Comparison of ENCODE assay signal across 32 mouse cellular contexts in the genomic region with DNA sequence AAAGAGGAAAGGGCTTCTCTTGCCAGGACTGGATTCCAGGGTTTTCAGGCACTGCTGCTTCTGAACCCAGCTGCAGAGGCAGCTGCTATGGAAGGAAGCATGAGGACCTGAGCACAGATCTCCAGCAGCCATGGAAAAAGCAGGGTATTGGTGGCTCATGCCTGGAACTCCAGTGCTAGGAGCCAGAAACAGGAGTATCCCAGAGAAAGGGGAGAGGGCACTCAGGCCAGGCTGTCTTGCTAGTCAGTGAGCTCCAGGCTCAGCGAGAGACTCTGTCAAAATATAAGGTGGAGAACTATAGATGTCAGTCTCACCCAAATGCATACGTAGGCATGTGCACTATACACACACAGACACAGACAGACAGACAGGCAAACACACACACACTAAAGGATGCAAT.
"Had no signal": no experiment of that assay in that cellular context is flagged by ENCODE, and none has a peak within 500 bp of the region (broad histone marks: within the 10 kb centered on the region; RNA-seq: fewer than 3 reads in every experiment).

No protein-coding gene starts in this region.

- H3K36me3 ChIP-seq: heart, embryonic 12.5 days; heart, embryonic 13.5 days; heart, embryonic 15.5 days; hindbrain, embryonic 10.5 days; hindbrain, embryonic 12.5 days; hindbrain, embryonic 13.5 days; hindbrain, embryonic 15.5 days; intestine, embryonic 15.5 days; kidney, embryonic 15.5 days had no signal

- H3K4me2 ChIP-seq: heart, embryonic 11.5 days; heart, embryonic 12.5 days; heart, embryonic 13.5 days; heart, embryonic 15.5 days; hindbrain, embryonic 12.5 days; hindbrain, embryonic 13.5 days; hindbrain, embryonic 14.5 days; hindbrain, embryonic 15.5 days; intestine, embryonic 15.5 days; kidney, embryonic 15.5 days had no signal

- H3K4me3 ChIP-seq: heart, adult 2 months; heart, embryonic 12.5 days; heart, embryonic 13.5 days; heart, embryonic 15.5 days; hindbrain, embryonic 10.5 days; hindbrain, embryonic 12.5 days; hindbrain, embryonic 13.5 days; hindbrain, embryonic 15.5 days; intestine, embryonic 15.5 days; kidney, embryonic 15.5 days; layer of hippocampus, adult 2 months had no signal

- H3K9me3 ChIP-seq: heart, embryonic 12.5 days; heart, embryonic 13.5 days; heart, embryonic 15.5 days; hindbrain, embryonic 10.5 days; hindbrain, embryonic 12.5 days; hindbrain, embryonic 13.5 days; hindbrain, embryonic 15.5 days; intestine, embryonic 15.5 days; kidney, embryonic 15.5 days had no signal

- H3K4me1 ChIP-seq: heart, embryonic 13.5 days; kidney, embryonic 15.5 days had no signal

- H3K27ac ChIP-seq: heart, adult 2 months; heart, embryonic 13.5 days; heart, embryonic 15.5 days; hindbrain, embryonic 10.5 days; hindbrain, embryonic 12.5 days; hindbrain, embryonic 13.5 days; hindbrain, embryonic 14.5 days; hindbrain, embryonic 15.5 days; hindbrain, postnatal 0 days; intestine, embryonic 15.5 days; kidney, embryonic 15.5 days; kidney, postnatal 0 days; layer of hippocampus, adult 2 months had no signal

- H3K27me3 ChIP-seq: heart, embryonic 12.5 days; heart, embryonic 13.5 days; heart, embryonic 15.5 days; hindbrain, embryonic 12.5 days; hindbrain, embryonic 13.5 days; hindbrain, embryonic 15.5 days; intestine, embryonic 15.5 days; kidney, embryonic 15.5 days had no signal

- H3K9ac ChIP-seq: heart, embryonic 12.5 days; heart, embryonic 13.5 days; heart, embryonic 15.5 days; hindbrain, embryonic 12.5 days; hindbrain, embryonic 13.5 days; hindbrain, embryonic 14.5 days; hindbrain, embryonic 15.5 days; intestine, embryonic 15.5 days; kidney, embryonic 15.5 days had no signal

- DNase-seq: heart, adult 2 months; heart, postnatal 14 days; heart, postnatal 36 days; kidney, adult 11 months; kidney, adult 18-20 months; kidney, adult 2 months; kidney, adult 8-10 months; kidney, adult 9 months; kidney, postnatal 10 days; kidney, postnatal 14 days; kidney, postnatal 25 days; kidney, postnatal 36 days; kidney, postnatal 4 days; layer of hippocampus, adult 9-11 months; layer of hippocampus, postnatal 36 days had no signal

- ATAC-seq: hindbrain, embryonic 16.5 days; hindbrain, postnatal 0 days; inflammation-experienced regulatory T-cells, adult 6 months; intestine, postnatal 0 days had no signal
